14 mouse cellular contexts compared by ENCODE assay signal in the genomic region with DNA sequence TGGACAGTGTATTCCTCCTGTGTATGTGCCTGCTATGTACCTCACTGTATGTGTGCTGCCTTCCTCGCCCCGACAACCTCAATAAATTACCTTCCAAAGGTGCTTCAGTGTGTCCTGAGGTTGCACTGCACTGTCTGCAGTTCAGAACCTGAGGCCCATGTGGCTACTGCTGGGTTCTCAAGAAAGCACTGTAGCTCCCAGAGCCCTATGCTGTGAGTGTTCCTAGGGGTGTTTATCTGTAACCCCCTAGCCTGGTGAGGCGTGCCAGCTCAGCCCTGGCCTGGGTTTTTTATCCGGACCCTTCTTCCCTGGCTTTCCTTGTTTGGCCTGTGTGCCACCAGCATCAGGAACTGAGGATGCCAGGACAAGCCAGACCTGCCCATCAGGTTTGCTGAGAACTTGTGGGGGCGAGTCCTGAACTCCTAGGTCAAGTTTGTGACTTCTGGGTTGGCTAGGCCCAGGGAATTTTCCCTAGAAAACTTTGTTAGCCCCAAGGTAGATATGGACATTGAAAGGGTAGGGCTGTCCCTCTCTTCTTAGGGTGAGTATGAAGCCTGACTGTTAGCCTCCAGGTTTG. TPM values are rescaled to one million over a fixed set of nuclear protein-coding genes. Genes with fewer than 3 reads are reported as not detected.
DNase-seq lines count a peak whose midpoint lies in the region; ATAC-seq and TF ChIP-seq lines count a peak whose summit lies in the region.
"Had no signal": no experiment of that assay in that cellular context is flagged by ENCODE, and none has a peak within 500 bp of the region (broad histone marks: within the 10 kb centered on the region; RNA-seq: fewer than 3 reads in every experiment).

No protein-coding gene starts in this region.

- TF ChIP-seq CTCF in liver, embryonic 14.5 days (IDR thresholded peaks at IDR 0.05; ENCODE audit: low read depth) = no peak

- H3K4me2 ChIP-seq in limb, embryonic 12.5 days = no peak overlapping the region
- no peak overlapping the region for H3K4me2 ChIP-seq in liver, embryonic 14.5 days (ENCODE audit: low read depth)
- H3K4me2 ChIP-seq: midbrain, embryonic 12.5 days had no signal

- H3K9ac ChIP-seq in limb, embryonic 12.5 days (replicated peaks) = 0 out of 2 replicates have a peak overlapping the region, but pooled peaks have one; percentile 12
- H3K9ac ChIP-seq in liver, embryonic 14.5 days (replicated peaks) = no peak overlapping the region
- H3K9ac ChIP-seq: midbrain, embryonic 12.5 days had no signal

- DNase-seq in limb, embryonic 10.5 days (ENCODE audit: low spot score) = no peak
- DNase-seq in urinary bladder, postnatal 14 days (ENCODE audit: low spot score) = peak; percentile 74
- DNase-seq in urinary bladder, postnatal 10 days (ENCODE audit: low spot score) = no peak
- no peak for DNase-seq in liver, embryonic 14.5 days (ENCODE audit: low read depth in 3 of 3, low spot score in 3 of 3)
- DNase-seq in embryo, embryonic 10.5 days (ENCODE audit: low spot score) = no peak
- no peak for DNase-seq in adrenal gland, adult 18-20 months (ENCODE audit: low spot score in 2 of 2)
- DNase-seq: adrenal gland, adult 2 months; cerebellum, postnatal 10 days; gastrocnemius, postnatal 10 days had no signal

- TF ChIP-seq EP300 in liver, embryonic 14.5 days (IDR thresholded peaks at IDR 0.05; ENCODE audit: low read depth) = no peak

- H3K27me3 ChIP-seq in limb, embryonic 12.5 days = no peaks in the 10 kb centered on the region
- no peaks in the 10 kb centered on the region for H3K27me3 ChIP-seq in limb, embryonic 10.5 days (ENCODE audit: low read depth, poor library complexity, severe bottlenecking)
- H3K27me3 ChIP-seq in liver, embryonic 14.5 days (ENCODE audit: control insufficient read depth, insufficient read depth, low read length) = no peaks in the 10 kb centered on the region
- H3K27me3 ChIP-seq: midbrain, embryonic 12.5 days had no signal

- 81% methylated on average over 5 of the region's 5 CpGs for WGBS in limb, embryonic 12.5 days
- WGBS in limb, embryonic 10.5 days = 84% methylated on average over 5 of the region's 5 CpGs
- 75% methylated on average over 5 of the region's 5 CpGs for WGBS in liver, embryonic 14.5 days (ENCODE audit: insufficient replicate concordance)

- no peak overlapping the region for H3K27ac ChIP-seq in limb, embryonic 12.5 days
- H3K27ac ChIP-seq in limb, embryonic 10.5 days = no peak overlapping the region
- peak overlapping the region; percentile 22; the same call in 1 of the 2 replicates for H3K27ac ChIP-seq in liver, embryonic 14.5 days
- H3K27ac ChIP-seq: midbrain, embryonic 12.5 days had no signal

- H3K4me3 ChIP-seq in limb, embryonic 12.5 days (replicated peaks) = no peak overlapping the region
- no peak overlapping the region; the same call in 1 of the 2 replicates for H3K4me3 ChIP-seq in limb, embryonic 10.5 days
- H3K4me3 ChIP-seq in liver, embryonic 14.5 days (ENCODE audit: insufficient read depth in 1 of 2, low read depth in 2 of 2, low read length in 2 of 2) = no peak overlapping the region
- H3K4me3 ChIP-seq: heart, embryonic 10.5 days; midbrain, embryonic 12.5 days had no signal

- H3K36me3 ChIP-seq in limb, embryonic 12.5 days = peaks cover 31% of the 10 kb centered on the region
- H3K36me3 ChIP-seq in limb, embryonic 10.5 days = peaks cover 31% of the 10 kb centered on the region
- H3K36me3 ChIP-seq in liver, embryonic 14.5 days (replicated peaks; ENCODE audit: control insufficient read depth, insufficient read depth, low read depth) = peaks cover 6% of the 10 kb centered on the region; the same call in 1 of the 2 replicates

- H3K9me3 ChIP-seq in limb, embryonic 12.5 days = no peaks in the 10 kb centered on the region
- no peaks in the 10 kb centered on the region for H3K9me3 ChIP-seq in limb, embryonic 10.5 days (replicated peaks)
- no peaks in the 10 kb centered on the region for H3K9me3 ChIP-seq in liver, embryonic 14.5 days (ENCODE audit: control insufficient read depth, low read length)
- H3K9me3 ChIP-seq: heart, embryonic 10.5 days; midbrain, embryonic 12.5 days had no signal

- ATAC-seq in limb, embryonic 12.5 days (ENCODE audit: insufficient number of reproducible peaks, insufficient read depth, low FRiP score, low TSS enrichment, low read depth) = no peak
- no peak for ATAC-seq in liver, embryonic 14.5 days (ENCODE audit: insufficient read depth)
- ATAC-seq: forebrain, embryonic 14.5 days had no signal

- peaks cover 44% of the 10 kb centered on the region for H3K4me1 ChIP-seq in limb, embryonic 12.5 days (replicated peaks)
- peaks cover 69% of the 10 kb centered on the region for H3K4me1 ChIP-seq in limb, embryonic 10.5 days
- H3K4me1 ChIP-seq in liver, embryonic 14.5 days (replicated peaks; ENCODE audit: control insufficient read depth in 2 of 2, insufficient read depth in 2 of 2, low read length in 1 of 2) = peaks cover 30 to 50% of the 10 kb centered on the region in 2 experiments

RNA-seq across cellular contexts. Expression of gene Rassf7, which starts 3.0 kb away (rescaled TPM):
- polyA plus RNA-seq in limb, embryonic 12.5 days (2016; fragmentation: Nextera tagmentation; extraction: Ambion mirVana) = 39.1 and 43.7 TPM in 2 replicates
- polyA plus RNA-seq in limb, embryonic 10.5 days (2016; fragmentation: Nextera tagmentation; extraction: Ambion mirVana) = 44.7 and 53.5 TPM in 2 replicates
- polyA plus RNA-seq in liver, embryonic 14.5 days (2012; rRNA removed) = 21.6 and 28.3 TPM in 2 replicates
- polyA plus RNA-seq in liver, embryonic 14.5 days (2014; fragmentation: Nextera tagmentation; extraction: Ambion mirVana) = 16.8 and 22.4 TPM in 2 replicates
- 1 to 10 TPM; 1.4 to 2.6 TPM for total RNA-seq in adrenal gland, adult 18-20 months (2021)

RNA-seq across cellular contexts. Expression of gene Lmntd2, which starts 4.8 kb away (rescaled TPM):
- polyA plus RNA-seq in limb, embryonic 12.5 days (2016; fragmentation: Nextera tagmentation; extraction: Ambion mirVana) = 4.2 and 5.2 TPM in 2 replicates
- polyA plus RNA-seq in limb, embryonic 10.5 days (2016; fragmentation: Nextera tagmentation; extraction: Ambion mirVana) = 3.5 and 4.5 TPM in 2 replicates
- polyA plus RNA-seq in liver, embryonic 14.5 days (2012; rRNA removed) = 2.0 and 2.3 TPM in 2 replicates
- 0.25 and 0.66 TPM in 2 replicates for polyA plus RNA-seq in liver, embryonic 14.5 days (2014; fragmentation: Nextera tagmentation; extraction: Ambion mirVana)
- total RNA-seq in adrenal gland, adult 18-20 months (2021) = under 1 TPM; 0.13 to 0.33 TPM
- total RNA-seq: gastrocnemius, postnatal 10 days; hematopoietic stem cell, adult 5-6 weeks had no signal

RNA-seq across cellular contexts. Expression of gene Phrf1, which starts 9.9 kb away (rescaled TPM):
- polyA plus RNA-seq in limb, embryonic 12.5 days (2016; fragmentation: Nextera tagmentation; extraction: Ambion mirVana) = 95.8 and 102 TPM in 2 replicates
- 121 and 131 TPM in 2 replicates for polyA plus RNA-seq in limb, embryonic 10.5 days (2016; fragmentation: Nextera tagmentation; extraction: Ambion mirVana)
- polyA plus RNA-seq in liver, embryonic 14.5 days (2012; rRNA removed) = 10.4 and 14.1 TPM in 2 replicates
- 25.7 and 28.3 TPM in 2 replicates for polyA plus RNA-seq in liver, embryonic 14.5 days (2014; fragmentation: Nextera tagmentation; extraction: Ambion mirVana)
- total RNA-seq in adrenal gland, adult 18-20 months (2021) = 10 to 100 TPM; 75.8 to 76.0 TPM

RNA-seq across cellular contexts. Expression of gene Lrrc56, which starts 24.7 kb away (rescaled TPM):
- 17.0 and 19.0 TPM in 2 replicates for polyA plus RNA-seq in limb, embryonic 12.5 days (2016; fragmentation: Nextera tagmentation; extraction: Ambion mirVana)
- polyA plus RNA-seq in limb, embryonic 10.5 days (2016; fragmentation: Nextera tagmentation; extraction: Ambion mirVana) = 14.0 and 21.8 TPM in 2 replicates
- polyA plus RNA-seq in liver, embryonic 14.5 days (2012; rRNA removed) = 15.3 and 20.3 TPM in 2 replicates
- 10.4 and 10.9 TPM in 2 replicates for polyA plus RNA-seq in liver, embryonic 14.5 days (2014; fragmentation: Nextera tagmentation; extraction: Ambion mirVana)
- total RNA-seq in adrenal gland, adult 18-20 months (2021) = 1 to 10 TPM; 3.9 to 6.9 TPM

RNA-seq across cellular contexts. Expression of gene Hras, which starts 24.8 kb away (rescaled TPM):
- 95.3 and 98.1 TPM in 2 replicates for polyA plus RNA-seq in limb, embryonic 12.5 days (2016; fragmentation: Nextera tagmentation; extraction: Ambion mirVana)
- 101 and 104 TPM in 2 replicates for polyA plus RNA-seq in limb, embryonic 10.5 days (2016; fragmentation: Nextera tagmentation; extraction: Ambion mirVana)
- 50.8 and 66.8 TPM in 2 replicates for polyA plus RNA-seq in liver, embryonic 14.5 days (2012; rRNA removed)
- polyA plus RNA-seq in liver, embryonic 14.5 days (2014; fragmentation: Nextera tagmentation; extraction: Ambion mirVana) = 84.4 and 102 TPM in 2 replicates
- 10 to 100 TPM; 87.8 to 99.7 TPM for total RNA-seq in adrenal gland, adult 18-20 months (2021)
